Mouse (Mus musculus) megakaryocyte, embryonic 14.5 days (primary cell): ENCODE measurements around the gene Sec16a.

ENCODE experiments used
- FLI1 ChIP-seq: IDR thresholded peaks from 2 replicates; pipeline ENCODE4 v1.6.1; 2012; ENCODE audit warnings: low read length, inconsistent platforms, mixed read lengths
- GATA1 ChIP-seq: IDR thresholded peaks from 3 replicates; pipeline ENCODE4 v1.6.1; 2012; ENCODE audit warnings: mixed read lengths, low read length, inconsistent platforms, borderline replicate concordance

DNA sequence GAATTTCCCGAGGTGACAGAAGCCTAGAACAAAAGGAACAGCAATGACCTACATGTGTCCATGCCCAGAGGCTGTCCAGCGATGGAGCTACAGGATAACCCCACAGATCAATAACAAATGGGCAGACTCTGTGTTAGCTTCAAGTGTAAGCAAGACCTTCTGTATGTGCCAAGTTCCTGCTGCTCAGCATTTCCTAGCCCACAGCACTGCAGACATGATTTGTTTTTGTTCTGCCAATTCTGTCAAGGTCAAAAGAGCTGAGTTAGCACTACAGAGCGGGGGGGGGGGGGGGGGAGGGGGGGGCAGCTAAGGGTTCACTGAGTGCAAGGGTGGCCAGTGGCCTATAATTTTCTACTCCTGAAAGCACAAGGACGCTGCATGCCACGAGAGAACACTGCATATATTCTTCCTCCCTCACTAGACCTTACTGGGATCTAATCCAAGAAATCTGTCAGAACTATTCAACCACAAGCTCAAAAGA, 34.0 kb downstream of the Sec16a start:
- TF ChIP-seq GATA1 (no peak), FLI1 (no peak)
